Mouse (Mus musculus) mouse embryonic stem cell (cell line): Measurements from ENCODE around the gene Pls3.
"Not testable (repeated sequence)": the region's sequence is repeated elsewhere in the genome, so short reads cannot be mapped to it uniquely, and the experiment has no call there.

Experiments
- in situ Hi-C, 2 experiments: fragments of 300-500 bp; cut with MboI; formaldehyde crosslinking; loops; 1 replicate in 1 of 2; 3 replicates in 1 of 2; pipeline ENCODE4 v1.14.3; 2019 to 2020; ENCODE audit warnings: low sequenced_read_pairs in 2 of 2, low pct_unique_long_range_greater_than_20kb in 1 of 2, mixed read lengths in 1 of 2; ENCODE audit not compliant: unreplicated experiment in 1 of 2

Pls3 gene

DNA sequence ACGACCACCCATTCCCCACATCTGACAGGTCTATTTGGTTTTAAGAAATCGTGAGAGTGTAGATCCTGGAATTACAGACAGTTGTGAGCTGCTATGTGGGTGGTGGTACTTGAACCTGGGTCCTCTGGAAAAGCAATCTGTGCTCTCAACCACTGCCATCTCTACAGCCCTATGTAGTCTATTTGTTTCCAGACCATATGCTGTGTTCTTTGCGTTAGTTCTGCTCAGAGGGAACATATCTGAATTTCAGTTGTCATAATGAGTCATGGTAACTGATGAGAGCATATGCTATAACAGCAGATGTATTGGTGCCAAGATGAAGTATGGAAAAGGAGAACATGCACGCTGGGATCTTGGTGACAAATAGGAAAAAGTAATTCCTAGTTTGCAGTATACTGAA lies 60.9 kb downstream of the Pls3 start:
- in situ Hi-C loops: loop anchor here (25.0 kb wide), 2 partner anchors 373 to 498 kb away; no protein-coding TSS in a partner anchor

DNA sequence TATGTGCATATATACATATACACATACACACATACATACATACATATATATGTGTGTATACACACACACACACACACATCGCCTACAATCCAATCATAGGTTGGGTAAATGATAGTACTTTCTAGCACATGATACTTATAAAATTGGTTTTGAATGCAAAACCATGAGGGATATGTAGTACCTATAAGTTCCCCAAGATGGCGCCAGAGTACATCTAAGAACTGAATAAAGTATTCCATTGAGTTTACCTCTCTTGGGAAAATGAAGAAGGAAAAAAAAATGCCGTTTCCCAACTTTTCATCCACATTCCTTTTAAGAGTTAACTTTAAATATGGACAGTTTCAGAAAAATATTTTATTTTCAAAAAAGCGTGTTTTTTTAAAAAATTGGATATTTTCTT lies 78.4 kb downstream of the Pls3 start:
- in situ Hi-C loops: no loop called here

GRCm38 (mm10) chrX:75779796-75780195 lies 95.2 kb downstream of the Pls3 start:
- in situ Hi-C loops: no loop called here

GRCm38 (mm10) chrX:75777461-75777860 lies 97.5 kb downstream of the Pls3 start:
- in situ Hi-C loops: no loop called here

DNA sequence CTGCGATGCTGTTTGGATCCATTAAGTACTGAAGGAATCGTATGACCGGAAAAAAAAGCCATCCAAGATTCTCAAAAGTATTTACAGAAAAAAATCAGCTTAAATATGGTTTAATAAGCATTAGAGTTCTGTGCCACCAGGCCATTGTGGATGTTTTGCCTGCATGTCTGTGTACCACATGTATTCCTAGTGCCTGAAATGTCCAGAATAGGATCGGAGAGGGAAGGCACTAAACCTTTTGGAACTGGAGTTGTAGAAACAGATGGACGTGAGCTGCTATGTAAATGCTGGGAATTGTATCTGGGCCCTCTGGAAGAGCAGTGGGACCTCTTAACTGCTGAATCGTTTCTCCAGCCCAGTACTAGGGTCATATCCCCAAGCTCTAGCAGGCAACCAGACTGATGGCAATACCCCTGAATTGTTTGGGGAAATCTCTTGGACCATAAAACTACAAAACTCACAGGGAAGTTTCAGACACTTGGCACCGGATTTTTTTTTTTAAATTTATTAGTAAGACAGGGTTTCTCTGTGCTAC lies 110.1 kb downstream of the Pls3 start:
- in situ Hi-C loops: loop anchor here in 1 of 2 experiments (5.0 kb wide), 1 partner anchor 62 kb away; no protein-coding TSS in a partner anchor

DNA sequence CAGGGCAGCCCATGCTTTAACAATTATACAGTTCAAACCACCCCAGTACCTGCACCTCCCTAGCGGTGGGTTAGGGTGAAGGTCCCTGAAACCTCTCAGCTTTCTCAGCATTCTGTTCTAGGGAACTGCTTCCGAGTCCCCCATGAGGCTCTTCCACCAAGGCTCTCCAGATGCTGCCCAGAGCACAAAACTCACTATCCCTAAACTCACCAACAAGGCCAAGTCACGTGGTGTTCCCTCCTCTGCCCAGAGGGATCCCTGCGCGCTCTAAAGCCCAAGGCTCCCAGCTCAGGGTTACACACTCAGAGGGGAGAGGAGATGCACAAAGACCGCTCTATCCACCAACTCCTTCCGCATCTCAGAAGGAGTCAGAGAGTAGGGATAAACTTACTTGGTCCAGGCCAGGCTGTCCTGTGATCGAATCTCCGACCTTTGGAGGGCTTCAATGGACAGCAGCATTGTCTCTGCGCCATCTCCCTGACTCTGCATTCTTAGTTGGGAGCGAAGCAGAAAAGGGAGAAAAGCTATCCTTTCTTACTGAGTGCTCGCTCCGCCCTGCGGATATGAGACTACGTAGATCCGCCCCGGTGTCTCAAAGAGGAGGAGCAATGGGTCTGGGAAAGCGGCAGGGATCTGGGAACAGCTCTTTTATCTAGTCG lies 110.7 kb downstream of the Pls3 start:
- in situ Hi-C loops: no loop called here

- in situ Hi-C loops: not testable (repeated sequence)
Measured at GRCm38 (mm10) chrX:75759461-75759860, 115.5 kb downstream of the Pls3 start.

DNA sequence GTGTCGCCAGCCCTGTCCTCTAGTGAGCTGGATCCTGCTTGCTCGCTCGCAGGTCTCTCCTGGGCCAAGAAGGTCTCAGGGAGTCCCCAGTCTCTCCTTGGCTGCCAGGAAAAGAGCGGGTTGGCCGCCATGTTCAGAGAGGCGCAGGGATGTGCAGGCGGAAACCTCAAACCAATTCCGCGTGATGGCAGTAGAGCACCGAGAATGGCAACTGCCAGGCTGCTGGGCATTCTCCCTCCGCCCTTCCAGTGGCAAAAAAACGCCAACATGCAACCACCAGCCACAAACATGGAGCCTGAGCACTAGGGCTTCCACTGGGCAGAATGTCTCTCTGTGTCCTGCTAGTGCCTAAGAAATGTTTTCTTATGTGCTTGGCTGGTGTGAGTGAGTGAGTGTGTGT lies 115.9 kb downstream of the Pls3 start:
- in situ Hi-C loops: not testable (repeated sequence)

GRCm38 (mm10) chrX:75757966-75758365 lies 117.0 kb downstream of the Pls3 start:
- in situ Hi-C loops: not testable (repeated sequence)

GRCm38 (mm10) chrX:75754531-75754930 lies 120.5 kb downstream of the Pls3 start:
- in situ Hi-C loops: not testable (repeated sequence)

DNA sequence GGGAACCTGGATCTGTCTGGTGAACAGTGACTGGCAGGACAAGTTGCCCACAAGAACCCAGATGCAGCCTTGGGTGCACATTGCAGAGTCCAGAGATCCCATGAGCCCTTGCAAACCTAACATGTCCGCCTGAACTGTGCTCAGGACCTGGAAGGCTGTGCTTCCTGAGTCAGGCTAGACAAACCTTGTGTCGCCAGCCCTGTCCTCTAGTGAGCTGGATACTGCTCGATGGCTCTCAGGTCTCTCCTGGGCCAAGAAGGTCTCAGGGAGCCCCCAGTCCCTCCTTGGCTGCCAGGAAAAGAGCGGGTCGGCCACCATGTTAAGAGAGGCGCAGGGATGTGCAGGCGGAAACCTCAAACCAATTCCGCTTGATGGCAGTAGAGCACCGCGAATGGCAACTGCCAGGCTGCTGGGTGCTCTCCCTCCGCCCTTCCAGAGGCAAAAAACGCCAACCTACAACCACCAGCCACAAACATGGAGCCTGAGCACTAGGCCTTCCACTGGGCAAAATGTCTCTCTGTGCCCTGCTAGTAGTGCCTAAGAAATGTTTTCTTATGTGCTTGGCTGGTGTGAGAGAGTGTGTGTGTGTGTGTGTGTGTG lies 124.8 kb downstream of the Pls3 start:
- in situ Hi-C loops: not testable (repeated sequence)

DNA sequence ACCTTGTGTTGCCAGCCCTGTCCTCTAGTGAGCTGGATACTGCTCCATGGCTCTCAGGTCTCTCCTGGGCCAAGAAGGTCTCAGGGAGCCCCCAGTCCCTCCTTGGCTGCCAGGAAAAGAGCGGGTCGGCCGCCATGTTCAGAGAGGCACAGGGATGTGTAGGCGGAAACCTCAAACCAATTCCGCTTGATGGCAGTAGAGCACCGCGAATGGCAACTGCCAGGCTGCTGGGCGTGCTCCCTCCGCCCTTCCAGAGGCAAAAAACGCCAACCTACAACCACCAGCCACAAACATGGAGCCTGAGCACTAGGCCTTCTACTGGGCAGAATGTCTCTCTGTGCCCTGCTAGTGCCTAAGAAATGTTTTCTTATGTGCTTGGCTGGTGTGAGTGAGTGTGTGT lies 125.7 kb downstream of the Pls3 start:
- in situ Hi-C loops: not testable (repeated sequence)

DNA sequence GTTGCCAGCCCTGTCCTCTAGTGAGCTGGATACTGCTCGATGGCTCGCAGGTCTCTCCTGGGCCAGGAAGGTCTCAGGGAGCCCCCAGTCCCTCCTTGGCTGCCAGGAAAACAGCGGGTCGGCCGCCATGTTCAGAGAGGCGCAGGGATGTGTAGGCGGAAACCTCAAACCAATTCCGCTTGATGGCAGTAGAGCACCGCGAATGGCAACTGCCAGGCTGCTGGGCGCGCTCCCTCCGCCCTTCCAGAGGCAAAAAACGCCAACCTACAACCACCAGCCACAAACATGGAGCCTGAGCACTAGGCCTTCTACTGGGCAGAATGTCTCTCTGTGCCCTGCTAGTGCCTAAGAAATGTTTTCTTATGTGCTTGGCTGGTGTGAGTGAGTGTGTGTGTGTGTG lies 130.5 kb downstream of the Pls3 start:
- in situ Hi-C loops: not testable (repeated sequence)

DNA sequence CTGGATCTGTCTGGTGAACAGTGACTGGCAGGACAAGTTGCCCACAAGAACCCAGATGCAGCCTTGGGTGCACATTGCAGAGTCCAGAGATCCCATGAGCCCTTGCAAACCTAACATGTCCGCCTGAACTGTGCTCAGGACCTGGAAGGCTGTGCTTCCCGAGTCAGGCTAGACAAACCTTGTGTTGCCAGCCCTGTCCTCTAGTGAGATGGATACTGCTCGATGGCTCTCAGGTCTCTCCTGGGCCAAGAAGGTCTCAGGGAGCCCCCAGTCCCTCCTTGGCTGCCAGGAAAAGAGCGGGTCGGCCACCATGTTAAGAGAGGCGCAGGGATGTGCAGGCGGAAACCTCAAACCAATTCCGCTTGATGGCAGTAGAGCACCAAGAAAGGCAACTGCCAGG lies 135.5 kb downstream of the Pls3 start:
- in situ Hi-C loops: not testable (repeated sequence)
